Mouse (Mus musculus): ENCODE data around the gene Gjb6.

DNA sequence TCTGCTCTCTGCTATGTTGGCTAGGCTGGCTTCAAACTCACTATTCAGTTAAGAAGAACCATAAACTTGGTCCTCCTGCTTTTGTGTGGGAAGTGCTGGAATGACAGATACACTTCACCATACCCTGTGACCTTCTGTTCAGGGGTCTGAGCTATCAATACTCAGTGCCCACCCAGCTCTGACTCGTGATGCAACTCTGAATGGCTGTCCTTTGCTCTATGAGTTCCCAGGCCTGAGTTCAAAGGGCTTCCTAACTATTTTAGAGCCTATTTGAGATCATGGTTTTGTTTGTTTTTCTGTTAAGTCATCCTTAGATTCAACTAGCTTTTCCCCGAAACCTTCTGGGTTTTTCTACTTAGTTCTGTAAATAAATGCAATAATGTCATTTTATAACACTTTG, 43.4 kb downstream of the Gjb6 start:
- TF ChIP-seq POLR2A (IDR thresholded peaks at IDR 0.05; ENCODE audit: borderline replicate concordance, insufficient read depth, low read length) (no peak), CTCF (IDR thresholded peaks at IDR 0.05; ENCODE audit: borderline replicate concordance, insufficient read depth, low read depth, low read length) (no peak)

Data from cerebellum, adult 2 months (tissue).